Mouse (Mus musculus): ENCODE measurements around the gene Dbn1. TPM values are rescaled to one million over a fixed set of nuclear protein-coding genes. Genes with fewer than 3 reads are reported as not detected.
"Not testable (repeated sequence)": the region's sequence is repeated elsewhere in the genome, so short reads cannot be mapped to it uniquely, and the experiment has no call there.

The Dbn1 gene
- total and polyA plus RNA-seq, 3 experiments, result 4.8 to 10.4 (median 9.3) TPM

- H3K4me1 ChIP-seq (ENCODE audit: control insufficient read depth, insufficient read depth, low read length), result peaks cover 10% of the 10 kb centered on the region
- peak overlapping the region; percentile 95 for H3K27ac ChIP-seq
- no peaks in the 10 kb centered on the region for H3K27me3 ChIP-seq (ENCODE audit: control insufficient read depth, insufficient read depth, low read length)
- peaks cover 3% of the 10 kb centered on the region for H3K79me2 ChIP-seq (replicated peaks; ENCODE audit: control insufficient read depth, insufficient read depth, low read length)
- no peak for DNase-seq
- TF ChIP-seq EP300 (IDR thresholded peaks at IDR 0.05; ENCODE audit: insufficient read depth, low read depth, low read length), result no peak
- no peak for TF ChIP-seq POLR2A (IDR thresholded peaks at IDR 0.05; ENCODE audit: insufficient read depth, low read depth, low read length)
- no peak for TF ChIP-seq CTCF (IDR thresholded peaks at IDR 0.05)
- H3K9ac ChIP-seq (ENCODE audit: low read depth, low read length), result peak overlapping the region; percentile 98
- peak overlapping the region; percentile 93 for H3K4me3 ChIP-seq
- intact Hi-C loops (cut with DNase I), result loop anchor here (2.0 kb wide), 1 partner anchor 27 kb away; no protein-coding TSS in a partner anchor
- H3K36me3 ChIP-seq (ENCODE audit: control insufficient read depth, insufficient read depth, low read length), result no peaks in the 10 kb centered on the region; the same call in 1 of the 2 replicates
- WGBS, result 3% methylated on average over 62 of the region's 66 CpGs
Observed at GRCm38 (mm10) chr13:55445361-55446091, 42.4 kb downstream of the Dbn1 start.

- H3K27ac ChIP-seq, result peak within 1 kb of the TSS; percentile 99
- H3K27me3 ChIP-seq (ENCODE audit: control insufficient read depth, insufficient read depth, low read length), result no peaks in the 10 kb centered on the region
- TF ChIP-seq EP300 (IDR thresholded peaks at IDR 0.05; ENCODE audit: insufficient read depth, low read depth, low read length), result no peak
- TF ChIP-seq POLR2A (IDR thresholded peaks at IDR 0.05; ENCODE audit: insufficient read depth, low read depth, low read length), result no peak
- no peak for TF ChIP-seq CTCF (IDR thresholded peaks at IDR 0.05)
- peaks cover 3% of the 10 kb centered on the region for H3K79me2 ChIP-seq (replicated peaks; ENCODE audit: control insufficient read depth, insufficient read depth, low read length)
- peak within 1 kb of the TSS; percentile 93 for H3K4me3 ChIP-seq
- intact Hi-C loops (cut with DNase I), result no loop called here
- H3K4me1 ChIP-seq (ENCODE audit: control insufficient read depth, insufficient read depth, low read length), result peaks cover 10% of the 10 kb centered on the region
- under 1% methylated on average over 35 of the region's 35 CpGs for WGBS
- H3K9ac ChIP-seq (ENCODE audit: low read depth, low read length), result peak within 1 kb of the TSS; percentile 98
- peak; percentile 99 to 100 for DNase-seq
- no peaks in the 10 kb centered on the region; the same call in 1 of the 2 replicates for H3K36me3 ChIP-seq (ENCODE audit: control insufficient read depth, insufficient read depth, low read length)
Observed at GRCm38 (mm10) chr13:55444937-55445315, 43.0 kb downstream of the Dbn1 start, which contains the start of gene Grk6. Gene Grk6 (plus strand): TSS chr13:55445072.

- intact Hi-C loops (cut with DNase I), result no loop called here
- Histone ChIP-seq H3K79me2 (replicated peaks; ENCODE audit: control insufficient read depth, insufficient read depth, low read length) (peaks cover 3% of the 10 kb centered on the region), H3K27ac (peak overlapping the region; percentile 99), H3K4me1 (ENCODE audit: control insufficient read depth, insufficient read depth, low read length) (peaks cover 8% of the 10 kb centered on the region), H3K27me3 (ENCODE audit: control insufficient read depth, insufficient read depth, low read length) (no peaks in the 10 kb centered on the region), H3K4me3 (peak overlapping the region; percentile 50), H3K9ac (ENCODE audit: low read depth, low read length) (peak overlapping the region; percentile 71), H3K36me3 (ENCODE audit: control insufficient read depth, insufficient read depth, low read length) (no peaks in the 10 kb centered on the region; the same call in 1 of the 2 replicates)
- no peak for DNase-seq
- TF ChIP-seq CTCF (IDR thresholded peaks at IDR 0.05) (no peak), POLR2A (IDR thresholded peaks at IDR 0.05; ENCODE audit: insufficient read depth, low read depth, low read length) (peak; percentile 74), EP300 (IDR thresholded peaks at IDR 0.05; ENCODE audit: insufficient read depth, low read depth, low read length) (no peak)
- 2% methylated on average over 33 of the region's 33 CpGs for WGBS
Observed at GRCm38 (mm10) chr13:55444286-55444936, 43.5 kb downstream of the Dbn1 start.

- intact Hi-C loops (cut with DNase I), result no loop called here
- Histone ChIP-seq H3K27ac (peak overlapping the region; percentile 99), H3K9ac (ENCODE audit: low read depth, low read length) (no peak overlapping the region), H3K4me3 (peak overlapping the region; percentile 50), H3K27me3 (ENCODE audit: control insufficient read depth, insufficient read depth, low read length) (no peaks in the 10 kb centered on the region), H3K36me3 (ENCODE audit: control insufficient read depth, insufficient read depth, low read length) (no peaks in the 10 kb centered on the region; the same call in 1 of the 2 replicates), H3K79me2 (replicated peaks; ENCODE audit: control insufficient read depth, insufficient read depth, low read length) (peaks cover 3% of the 10 kb centered on the region), H3K4me1 (ENCODE audit: control insufficient read depth, insufficient read depth, low read length) (peaks cover 8% of the 10 kb centered on the region)
- 33% methylated on average over 9 of the region's 9 CpGs for WGBS
- TF ChIP-seq EP300 (IDR thresholded peaks at IDR 0.05; ENCODE audit: insufficient read depth, low read depth, low read length), result no peak
- no peak for TF ChIP-seq CTCF (IDR thresholded peaks at IDR 0.05)
- TF ChIP-seq POLR2A (IDR thresholded peaks at IDR 0.05; ENCODE audit: insufficient read depth, low read depth, low read length), result no peak
- DNase-seq, result no peak
Observed at GRCm38 (mm10) chr13:55443799-55444285, 44.1 kb downstream of the Dbn1 start.

GRCm38 (mm10) chr13:55437111-55437629, 50.7 kb downstream of the Dbn1 start:
- H3K27ac ChIP-seq; H3K9ac ChIP-seq (ENCODE audit: low read depth, low read length); H3K36me3 ChIP-seq (ENCODE audit: control insufficient read depth, insufficient read depth, low read length); H3K4me3 ChIP-seq; H3K27me3 ChIP-seq (ENCODE audit: control insufficient read depth, insufficient read depth, low read length); intact Hi-C loops (cut with DNase I); H3K4me1 ChIP-seq (ENCODE audit: control insufficient read depth, insufficient read depth, low read length); DNase-seq; H3K79me2 ChIP-seq (replicated peaks; ENCODE audit: control insufficient read depth, insufficient read depth, low read length): not testable (repeated sequence)
- WGBS, result 79% methylated on average over 15 of the region's 15 CpGs
